Mouse (Mus musculus): ENCODE results near the gene Tial1. TPM values are rescaled to one million over a fixed set of nuclear protein-coding genes. Genes with fewer than 3 reads are reported as not detected.
A peak's percentile ranks its signal among the peaks of the same experiment; 100 is the strongest.

Gene Tial1
- polyA plus RNA-seq, 2 experiments, result 15.2 to 55.3 TPM

DNA sequence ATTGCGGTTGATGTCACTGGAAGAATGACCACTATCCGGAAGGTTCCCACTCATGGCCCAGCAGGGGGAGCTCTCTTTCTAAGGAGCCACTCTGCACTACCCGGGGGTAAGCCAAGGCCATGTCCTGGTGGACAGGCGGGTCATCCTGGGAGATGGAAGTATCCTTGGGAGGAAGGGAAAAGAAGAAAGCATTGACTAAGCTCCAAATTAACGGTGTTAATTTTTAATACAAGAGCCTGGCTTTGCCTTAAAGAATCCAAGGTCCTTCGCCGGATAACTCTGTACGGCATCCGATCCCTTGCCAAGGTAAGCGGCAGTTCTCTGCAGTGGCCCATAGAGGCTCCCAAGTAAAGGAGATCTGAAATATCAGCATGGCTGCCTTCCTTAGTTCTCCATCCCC is 12.8 kb upstream of the Tial1 start:
- peak in 1 of 3 experiments; percentile 13 for DNase-seq (ENCODE audit: low read depth in 3 of 3, low spot score in 3 of 3)
- Histone ChIP-seq H3K9me3 (ENCODE audit: control insufficient read depth, low read length) (no peaks in the 10 kb centered on the region), H3K27ac (no peak overlapping the region), H3K4me2 (ENCODE audit: low read depth) (no peak overlapping the region), H3K9ac (replicated peaks) (no peak overlapping the region), H3K36me3 (replicated peaks; ENCODE audit: control insufficient read depth, insufficient read depth, low read depth) (no peaks in the 10 kb centered on the region), H3K27me3 (ENCODE audit: control insufficient read depth, insufficient read depth, low read length) (no peaks in the 10 kb centered on the region), H3K4me1 (replicated peaks; ENCODE audit: control insufficient read depth in 2 of 2, insufficient read depth in 2 of 2, low read length in 1 of 2) (no peaks in the 10 kb centered on the region), H3K4me3 (ENCODE audit: insufficient read depth in 1 of 2, low read depth in 2 of 2, low read length in 2 of 2) (no peak overlapping the region)
- peak; percentile 78 for TF ChIP-seq CTCF (IDR thresholded peaks at IDR 0.05; ENCODE audit: low read depth)
- no peak for TF ChIP-seq EP300 (IDR thresholded peaks at IDR 0.05; ENCODE audit: low read depth)
- ATAC-seq (ENCODE audit: insufficient read depth), result 0 out of 2 replicates have a peak, but pooled peaks have one; percentile 31
- WGBS (ENCODE audit: insufficient replicate concordance), result 50% methylated on average over 10 of the region's 10 CpGs

DNA sequence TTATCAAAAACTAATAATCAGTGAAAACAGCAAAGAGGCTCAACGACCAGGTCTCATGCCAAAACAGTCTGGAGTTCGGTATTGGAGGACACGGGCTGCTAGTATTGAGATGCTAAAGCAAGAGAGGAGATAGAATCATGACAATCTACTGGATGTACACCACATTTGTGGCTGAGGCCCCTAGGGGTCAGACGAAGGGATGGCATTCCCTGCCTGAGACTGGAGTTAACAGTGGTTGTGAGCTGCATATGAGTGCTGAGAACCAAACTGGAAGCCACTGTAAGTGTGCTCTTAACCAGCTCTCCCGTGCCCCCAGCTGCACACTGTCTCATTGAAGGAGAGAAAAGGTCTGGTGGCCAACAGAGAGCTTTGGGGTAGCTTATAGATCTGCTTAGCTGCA is 889 bp upstream of the Tial1 start:
- H3K9ac ChIP-seq (replicated peaks), result peak overlapping the region; percentile 60
- H3K9me3 ChIP-seq (ENCODE audit: control insufficient read depth, low read length), result no peaks in the 10 kb centered on the region
- no peaks in the 10 kb centered on the region for H3K36me3 ChIP-seq (replicated peaks; ENCODE audit: control insufficient read depth, insufficient read depth, low read depth)
- peak overlapping the region; percentile 83 for H3K4me2 ChIP-seq (ENCODE audit: low read depth)
- ATAC-seq (ENCODE audit: insufficient read depth) (no peak), DNase-seq (ENCODE audit: low read depth in 3 of 3, low spot score in 3 of 3) (peak in 2 of 3 experiments; percentile 4 to 14)
- H3K4me3 ChIP-seq (ENCODE audit: insufficient read depth in 1 of 2, low read depth in 2 of 2, low read length in 2 of 2), result peak overlapping the region; percentile 84 to 94; a peak in 3 of 4 replicates
- no peaks in the 10 kb centered on the region for H3K27me3 ChIP-seq (ENCODE audit: control insufficient read depth, insufficient read depth, low read length)
- 41% methylated on average over 5 of the region's 5 CpGs for WGBS (ENCODE audit: insufficient replicate concordance)
- H3K4me1 ChIP-seq (replicated peaks; ENCODE audit: control insufficient read depth in 2 of 2, insufficient read depth in 2 of 2, low read length in 1 of 2), result peaks cover 10 to 14% of the 10 kb centered on the region in 2 experiments
- TF ChIP-seq EP300 (IDR thresholded peaks at IDR 0.05; ENCODE audit: low read depth) (no peak), CTCF (IDR thresholded peaks at IDR 0.05; ENCODE audit: low read depth) (peak; percentile 46)
- H3K27ac ChIP-seq, result no peak overlapping the region; the same call in 1 of the 2 replicates

DNA sequence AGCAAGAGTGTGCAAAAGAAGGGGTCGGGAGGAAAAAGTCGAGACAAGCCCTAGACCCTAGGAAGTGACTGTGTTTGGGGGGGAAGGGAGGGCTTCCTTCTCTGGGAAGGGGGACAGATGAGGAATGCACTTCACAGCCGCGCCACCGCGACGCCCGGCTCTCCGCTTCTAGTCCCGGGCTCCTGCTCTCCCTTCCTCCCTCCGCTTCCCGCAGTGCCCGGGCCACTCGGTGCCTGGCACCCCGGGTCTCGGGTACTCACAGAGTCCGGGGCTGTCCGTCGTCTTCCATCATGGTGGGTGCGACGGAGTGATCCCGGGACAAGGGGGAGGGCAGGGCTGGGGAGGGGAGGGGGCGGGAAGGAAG is 670 bp downstream of the Tial1 start:
- Histone ChIP-seq H3K27me3 (ENCODE audit: control insufficient read depth, insufficient read depth, low read length) (no peaks in the 10 kb centered on the region), H3K4me2 (ENCODE audit: low read depth) (peak overlapping the region; percentile 83)
- WGBS (ENCODE audit: insufficient replicate concordance), result 0% methylated on average over 21 of the region's 23 CpGs

DNA sequence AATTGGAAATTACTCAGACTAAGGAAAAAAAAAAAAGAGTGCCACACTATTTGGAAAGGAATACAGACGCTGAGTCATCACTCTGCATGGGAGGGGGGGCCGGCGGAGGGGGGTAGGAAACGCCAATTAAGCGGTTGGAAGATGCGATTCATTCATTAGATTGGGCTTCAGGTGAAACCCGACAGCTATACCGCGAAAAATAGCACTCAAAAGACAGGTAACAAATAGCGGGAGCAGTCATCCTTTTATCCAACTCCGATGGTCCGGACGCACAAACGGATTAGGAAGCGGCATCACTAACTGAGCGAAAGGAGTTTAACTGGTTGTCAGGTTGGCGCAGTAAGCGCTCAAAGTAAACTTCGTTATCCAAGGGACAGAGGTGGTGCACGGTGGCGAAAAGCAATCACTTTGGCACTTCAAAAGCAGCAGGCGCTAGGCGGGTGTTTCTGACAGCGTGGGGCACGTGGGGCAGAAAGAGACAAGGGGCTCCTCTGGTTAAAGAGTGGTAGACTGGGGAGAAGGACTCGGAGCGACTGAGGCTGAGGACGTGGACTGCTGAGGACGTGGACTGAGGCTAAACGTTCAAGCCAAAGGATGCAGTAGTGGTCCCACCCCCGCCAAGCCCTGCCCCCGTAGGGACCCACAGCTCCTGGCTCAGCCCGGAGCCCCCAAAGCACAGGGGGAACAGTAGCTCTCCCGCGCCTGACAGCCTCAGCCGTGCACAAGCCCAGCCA is 1.2 kb downstream of the Tial1 start:
- Histone ChIP-seq H3K4me1 (replicated peaks; ENCODE audit: control insufficient read depth in 2 of 2, insufficient read depth in 2 of 2, low read length in 1 of 2) (peaks cover 10 to 14% of the 10 kb centered on the region in 2 experiments), H3K27me3 (ENCODE audit: control insufficient read depth, insufficient read depth, low read length) (no peaks in the 10 kb centered on the region), H3K9ac (replicated peaks) (peak overlapping the region; percentile 93), H3K9me3 (ENCODE audit: control insufficient read depth, low read length) (no peaks in the 10 kb centered on the region), H3K4me3 (ENCODE audit: insufficient read depth in 1 of 2, low read depth in 2 of 2, low read length in 2 of 2) (peak overlapping the region; percentile 84 to 94), H3K36me3 (replicated peaks; ENCODE audit: control insufficient read depth, insufficient read depth, low read depth) (no peaks in the 10 kb centered on the region), H3K27ac (peak overlapping the region; percentile 93), H3K4me2 (ENCODE audit: low read depth) (peak overlapping the region; percentile 83)
- ATAC-seq (ENCODE audit: insufficient read depth), result no peak
- no peak for TF ChIP-seq CTCF (IDR thresholded peaks at IDR 0.05; ENCODE audit: low read depth)
- TF ChIP-seq EP300 (IDR thresholded peaks at IDR 0.05; ENCODE audit: low read depth), result 0 out of 2 replicates have a peak, but pooled peaks have one; percentile 2
- peak; percentile 53 to 64 (median 53) for DNase-seq (ENCODE audit: low read depth in 3 of 3, low spot score in 3 of 3)
- under 1% methylated on average over 36 of the region's 36 CpGs for whole genome bisulfite sequencing (ENCODE audit: insufficient replicate concordance)

More for the DNA sequence above, 670 bp downstream of the Tial1 start:
- H3K27ac ChIP-seq, result peak overlapping the region; percentile 93
- peaks cover 10 to 14% of the 10 kb centered on the region in 2 experiments for H3K4me1 ChIP-seq (replicated peaks; ENCODE audit: control insufficient read depth in 2 of 2, insufficient read depth in 2 of 2, low read length in 1 of 2)
- no peaks in the 10 kb centered on the region for H3K9me3 ChIP-seq (ENCODE audit: control insufficient read depth, low read length)
- DNase-seq (ENCODE audit: low read depth in 3 of 3, low spot score in 3 of 3), result peak in 1 of 3 experiments; percentile 12
- H3K36me3 ChIP-seq (replicated peaks; ENCODE audit: control insufficient read depth, insufficient read depth, low read depth), result no peaks in the 10 kb centered on the region
- no peak for TF ChIP-seq CTCF (IDR thresholded peaks at IDR 0.05; ENCODE audit: low read depth)
- TF ChIP-seq EP300 (IDR thresholded peaks at IDR 0.05; ENCODE audit: low read depth), result no peak
- ATAC-seq (ENCODE audit: insufficient read depth), result peak; percentile 6
- peak overlapping the region; percentile 84 to 94 for H3K4me3 ChIP-seq (ENCODE audit: insufficient read depth in 1 of 2, low read depth in 2 of 2, low read length in 2 of 2)
- peak overlapping the region; percentile 93 for H3K9ac ChIP-seq (replicated peaks)

DNA sequence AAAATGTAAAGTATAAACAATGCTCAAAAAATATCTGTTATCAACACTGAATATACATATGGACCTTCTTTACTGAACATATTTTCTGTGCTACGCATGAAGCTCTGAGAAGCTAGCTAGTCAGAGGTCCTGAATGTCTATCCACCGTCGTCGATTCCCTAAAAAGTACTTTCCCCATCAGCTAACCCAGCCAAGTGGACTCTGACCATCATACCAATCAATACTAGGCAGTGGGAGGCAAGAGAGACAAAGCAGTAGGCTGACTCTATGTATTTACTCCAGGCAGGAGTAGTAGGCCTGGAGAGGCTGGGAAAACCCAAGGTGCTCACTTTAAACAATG is 1.8 kb downstream of the Tial1 start:
- no peak for ATAC-seq (ENCODE audit: insufficient read depth)
- WGBS (ENCODE audit: insufficient replicate concordance), result 19% methylated on average over 4 of the region's 4 CpGs
- H3K27me3 ChIP-seq (ENCODE audit: control insufficient read depth, insufficient read depth, low read length), result no peaks in the 10 kb centered on the region
- H3K9me3 ChIP-seq (ENCODE audit: control insufficient read depth, low read length), result no peaks in the 10 kb centered on the region
- peak overlapping the region; percentile 93 for H3K9ac ChIP-seq (replicated peaks)
- H3K4me2 ChIP-seq (ENCODE audit: low read depth), result peak overlapping the region; percentile 83
- peaks cover 10 to 14% of the 10 kb centered on the region in 2 experiments for H3K4me1 ChIP-seq (replicated peaks; ENCODE audit: control insufficient read depth in 2 of 2, insufficient read depth in 2 of 2, low read length in 1 of 2)
- DNase-seq (ENCODE audit: low read depth in 3 of 3, low spot score in 3 of 3), result peak in 1 of 3 experiments; percentile 34
- peak overlapping the region; percentile 84 to 94 for H3K4me3 ChIP-seq (ENCODE audit: insufficient read depth in 1 of 2, low read depth in 2 of 2, low read length in 2 of 2)
- TF ChIP-seq EP300 (IDR thresholded peaks at IDR 0.05; ENCODE audit: low read depth), result no peak
- TF ChIP-seq CTCF (IDR thresholded peaks at IDR 0.05; ENCODE audit: low read depth), result no peak
- H3K36me3 ChIP-seq (replicated peaks; ENCODE audit: control insufficient read depth, insufficient read depth, low read depth), result peaks cover 1% of the 10 kb centered on the region; the same call in 1 of the 2 replicates
- H3K27ac ChIP-seq, result peak overlapping the region; percentile 93
